Mouse (Mus musculus) lung, postnatal 4 days (tissue): ENCODE measurements around the gene Lrrc75b.

Source experiments
- DNase-seq, 2 experiments: peaks; one replicate each; pipeline ENCODE4 v3.0.0; 2021

The Lrrc75b gene

DNA sequence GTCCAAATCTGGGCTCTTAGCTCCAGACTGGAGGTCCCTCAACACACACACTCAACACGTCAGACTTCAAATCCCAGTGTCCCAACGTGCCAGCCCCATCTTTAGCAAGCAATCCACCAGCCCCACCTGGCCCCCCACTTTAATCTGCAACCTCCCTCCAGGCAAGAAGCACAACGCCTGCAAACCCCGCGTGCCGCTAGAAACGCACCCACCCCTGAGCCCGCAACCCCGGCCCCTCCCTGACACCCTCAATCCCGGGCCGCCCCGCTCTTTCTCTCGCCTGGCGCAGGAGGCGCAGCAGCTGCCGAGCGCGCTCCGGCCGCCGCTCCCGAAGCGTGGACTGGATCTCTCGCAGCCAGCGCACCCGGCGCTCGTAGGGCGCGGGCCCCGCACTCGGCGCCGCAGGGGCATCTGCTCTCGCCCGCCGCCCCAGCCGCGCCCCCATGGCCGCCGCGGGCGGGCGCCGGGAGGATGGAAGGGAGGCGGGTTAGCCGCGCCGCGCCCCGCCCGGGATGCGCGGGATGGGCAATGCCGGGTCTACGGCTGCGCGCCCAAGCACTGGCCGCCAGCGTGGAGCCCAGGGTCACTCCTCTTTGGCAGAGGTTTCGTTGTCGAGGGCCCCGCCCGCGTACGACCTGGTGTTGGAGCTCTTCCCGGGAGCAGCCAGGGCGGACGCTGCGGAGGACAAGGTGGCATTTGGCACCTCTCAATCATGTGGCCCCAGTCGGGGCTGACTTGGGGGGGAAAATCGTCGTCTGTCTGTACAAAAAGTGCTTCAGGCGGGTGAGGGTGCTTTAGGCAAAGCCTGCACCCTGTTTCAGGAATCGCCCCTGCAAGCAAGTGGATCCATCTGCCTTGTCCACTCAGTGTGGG, at the start of gene Lrrc75b:
Lrrc75b (minus strand) TSS at position 655 of the 873 bp plus-strand sequence.
- peak; percentile 49 to 65 for DNase-seq

DNA sequence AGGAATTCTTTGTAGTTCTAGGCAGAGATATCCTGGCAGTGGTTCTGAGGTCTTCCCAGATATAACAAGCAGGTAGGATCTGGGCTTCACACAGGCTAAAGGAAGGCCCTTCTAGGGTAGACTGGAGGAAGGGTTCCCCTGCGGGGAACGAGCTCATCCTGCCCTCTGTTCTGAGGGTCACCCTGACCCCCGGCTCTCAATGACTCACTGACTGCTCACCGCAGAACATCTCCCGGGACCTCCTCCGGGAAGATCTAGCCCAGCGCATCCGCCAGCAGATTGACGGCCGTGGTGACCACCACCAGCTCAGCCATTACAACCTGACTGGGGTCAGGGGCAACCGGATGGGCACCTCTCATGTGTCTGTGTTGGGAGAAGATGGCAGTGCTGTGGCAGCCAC, 48.8 kb upstream of the Lrrc75b start:
- no peak for DNase-seq

DNA sequence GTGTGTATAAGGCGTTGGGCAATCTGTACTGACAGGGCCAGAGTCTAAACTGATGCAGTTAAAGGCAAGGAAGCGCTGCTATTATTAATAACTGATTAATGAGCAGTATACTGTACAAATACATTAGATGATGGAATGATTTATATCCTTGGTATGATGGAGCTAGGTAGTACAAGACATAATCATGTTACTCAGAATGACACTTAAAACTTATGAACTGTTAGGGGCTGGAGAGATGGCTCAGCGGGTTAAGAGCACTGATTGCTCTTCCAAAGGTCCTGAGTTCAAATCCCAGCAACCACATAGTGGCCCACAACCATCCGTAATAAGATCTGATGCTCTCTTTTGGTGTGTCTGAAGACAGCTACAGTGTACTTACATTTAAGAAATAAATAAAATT, 47.1 kb upstream of the Lrrc75b start:
- no peak for DNase-seq

DNA sequence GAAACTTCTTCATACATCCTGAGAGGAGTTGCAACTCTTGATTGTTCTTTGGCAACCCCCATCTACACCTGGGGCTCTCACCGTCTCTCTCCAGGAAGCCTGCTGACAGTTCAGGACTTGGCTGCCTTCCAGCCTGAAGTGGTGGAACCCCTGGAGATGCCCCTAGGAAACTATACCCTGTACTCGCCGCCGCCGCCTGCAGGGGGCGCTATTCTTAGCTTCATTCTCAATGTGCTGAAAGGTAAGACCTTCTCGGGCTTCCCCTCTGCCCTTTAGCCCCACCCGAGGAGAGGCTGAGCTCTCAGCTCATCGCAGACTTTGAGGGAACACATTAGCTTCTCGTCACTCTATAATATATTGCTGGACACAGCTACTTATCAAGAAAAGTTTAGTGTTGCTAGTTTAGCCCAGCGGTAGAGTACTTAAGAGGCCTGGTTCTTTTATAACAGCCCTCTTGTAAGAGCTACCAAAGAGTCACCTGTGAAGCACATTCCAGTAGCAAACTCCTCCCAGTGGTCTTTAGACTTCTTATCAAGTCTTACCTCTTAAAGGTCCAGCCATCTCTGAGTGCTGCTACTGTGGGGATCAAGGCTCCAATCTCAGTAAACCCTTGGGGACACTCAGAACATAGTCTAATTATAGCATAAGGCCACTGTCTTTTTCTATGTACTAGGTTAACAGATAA, 45.2 kb upstream of the Lrrc75b start:
- DNase-seq, result peak; percentile 18 to 36

DNA sequence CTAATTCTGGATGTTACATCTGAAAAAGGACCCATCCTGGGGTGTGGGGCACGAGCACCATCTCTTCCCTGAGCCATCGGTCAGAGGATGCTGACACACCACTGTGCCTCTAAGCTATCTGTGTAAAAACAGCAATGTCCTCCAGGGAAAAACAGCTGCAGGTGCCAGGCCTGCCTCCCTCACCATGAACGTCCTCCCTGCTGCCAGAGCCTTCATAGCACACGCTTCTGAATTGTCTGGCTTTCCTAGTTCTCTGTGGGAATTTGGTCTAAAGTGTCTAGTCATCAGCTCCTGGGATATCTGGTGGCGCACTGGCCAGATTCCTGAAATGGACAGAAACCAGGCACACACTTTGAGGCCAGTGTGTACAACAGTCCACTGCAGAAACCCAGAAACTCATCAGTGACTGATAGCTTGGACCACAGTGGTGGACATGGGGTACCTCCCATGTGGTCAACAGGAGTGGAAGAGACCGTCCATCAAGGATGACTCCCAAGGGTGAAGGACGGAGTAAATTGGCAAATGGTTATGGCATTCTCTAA, 40.1 kb upstream of the Lrrc75b start:
- DNase-seq, result no peak

DNA sequence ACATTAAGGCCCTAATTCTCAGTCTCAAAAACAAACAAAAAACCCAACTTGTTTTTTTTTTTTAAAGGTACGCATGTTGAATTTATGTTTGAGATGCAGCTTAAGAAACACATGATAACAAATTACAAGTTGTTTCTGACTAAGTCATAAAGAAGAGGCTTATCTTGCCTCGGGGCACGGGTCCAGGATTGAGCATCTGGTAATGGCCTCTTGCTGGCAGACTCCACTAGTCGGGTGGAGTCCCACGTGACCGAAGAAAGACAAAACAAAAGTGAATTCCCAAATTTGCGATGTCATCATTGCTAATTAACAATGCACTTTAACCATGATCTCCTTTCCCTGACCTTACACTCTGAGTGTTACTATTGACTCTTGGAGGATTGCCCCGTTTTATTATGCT, 35.9 kb upstream of the Lrrc75b start:
- DNase-seq, result peak in 1 of 2 experiments; percentile 53

DNA sequence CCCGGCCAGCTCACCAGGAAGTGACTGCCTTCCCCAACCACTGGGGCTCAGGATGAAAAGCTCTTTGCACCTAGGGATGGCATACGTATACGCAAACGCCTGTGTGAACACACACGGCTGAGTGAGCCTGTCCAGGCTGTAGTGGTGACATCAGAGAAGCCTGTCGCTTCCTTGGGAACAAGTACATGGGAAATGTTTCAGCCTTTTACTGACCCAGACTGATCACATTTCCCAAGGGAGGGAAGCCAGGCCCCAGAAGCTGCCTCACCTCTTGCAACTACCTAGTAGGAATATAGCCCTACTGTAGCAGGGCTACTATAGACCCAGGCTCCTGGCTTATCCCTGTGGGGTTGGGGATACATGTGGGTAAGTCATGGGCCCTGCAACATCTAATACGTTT, 32.5 kb upstream of the Lrrc75b start:
- DNase-seq, result no peak

DNA sequence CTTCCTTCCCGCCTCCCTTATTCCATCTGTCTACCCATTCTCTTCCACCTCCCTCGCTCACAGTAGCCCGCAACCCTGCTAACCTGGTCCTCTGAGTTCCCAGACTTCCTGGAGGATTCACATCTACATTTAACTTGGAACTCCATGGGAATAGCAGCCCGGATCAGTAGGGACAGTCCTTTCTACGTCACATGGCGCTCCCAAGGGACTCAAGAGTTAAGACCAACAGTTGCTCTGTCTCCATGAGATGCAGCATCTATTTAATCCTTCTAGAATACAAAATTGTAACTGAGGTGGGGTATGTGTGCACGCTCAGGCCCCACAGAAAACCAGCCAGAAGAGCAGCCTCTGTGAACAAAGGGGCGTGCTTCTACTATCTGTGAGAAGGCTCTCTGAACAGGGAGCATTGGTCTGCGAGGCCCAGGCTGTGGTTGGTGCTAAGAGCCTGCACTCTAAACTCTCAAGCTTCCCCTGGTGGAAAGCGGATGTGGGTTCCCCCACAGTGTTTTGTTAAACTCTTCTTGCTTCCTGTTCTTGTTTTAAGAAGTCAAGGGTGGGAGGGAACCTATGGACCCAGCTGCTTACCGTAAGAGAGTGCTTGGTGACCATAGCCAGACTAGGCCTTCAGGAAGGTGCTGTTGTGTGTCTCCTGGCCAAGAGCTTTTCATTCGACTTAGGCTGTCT, 31.2 kb upstream of the Lrrc75b start:
- peak; percentile 81 to 84 for DNase-seq

DNA sequence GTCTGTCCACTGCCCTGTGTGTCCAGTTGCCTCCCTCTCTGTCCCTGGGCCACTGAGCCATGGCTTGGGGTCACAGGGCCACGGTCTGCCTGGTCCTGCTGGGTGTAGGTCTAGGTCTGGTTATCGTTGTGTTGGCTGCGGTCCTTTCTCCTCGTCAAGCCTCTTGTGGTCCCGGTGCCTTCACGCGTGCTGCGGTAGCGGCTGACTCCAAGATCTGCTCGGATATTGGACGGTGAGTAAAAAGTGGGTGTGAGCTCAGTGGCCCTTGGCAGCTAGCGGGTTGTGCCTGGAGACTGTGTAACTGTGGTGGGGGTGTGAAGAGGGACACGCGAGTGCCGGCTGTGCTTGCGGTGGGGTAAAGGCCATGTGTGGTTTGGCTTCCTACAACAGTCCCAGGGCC, 29.5 kb upstream of the Lrrc75b start:
- peak in 1 of 2 experiments; percentile 32 for DNase-seq

DNA sequence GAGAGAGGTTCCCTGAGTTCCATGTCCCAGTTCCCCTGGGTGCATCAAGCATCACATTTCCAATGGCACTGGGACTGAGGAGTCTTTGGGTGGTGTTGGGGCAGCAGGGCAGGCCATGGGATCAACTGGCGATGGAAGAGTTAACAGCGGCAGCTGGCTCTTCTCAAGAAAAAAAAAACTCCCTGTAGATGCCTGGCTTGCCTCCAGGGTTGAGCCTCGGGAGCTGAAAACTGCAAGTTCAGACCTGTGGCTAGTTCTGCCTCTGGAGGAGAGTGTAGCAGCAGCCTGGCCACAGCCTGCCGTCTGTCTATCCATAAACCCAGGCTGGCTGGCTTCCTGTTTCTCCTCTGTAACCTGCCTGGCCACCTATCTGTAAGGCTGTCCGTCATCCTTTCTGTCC, 29.0 kb upstream of the Lrrc75b start, which contains the start of gene Ggt5:
Ggt5 (plus strand) TSS at position 212 of the 400 bp plus-strand sequence.
- peak; percentile 62 to 74 for DNase-seq

DNA sequence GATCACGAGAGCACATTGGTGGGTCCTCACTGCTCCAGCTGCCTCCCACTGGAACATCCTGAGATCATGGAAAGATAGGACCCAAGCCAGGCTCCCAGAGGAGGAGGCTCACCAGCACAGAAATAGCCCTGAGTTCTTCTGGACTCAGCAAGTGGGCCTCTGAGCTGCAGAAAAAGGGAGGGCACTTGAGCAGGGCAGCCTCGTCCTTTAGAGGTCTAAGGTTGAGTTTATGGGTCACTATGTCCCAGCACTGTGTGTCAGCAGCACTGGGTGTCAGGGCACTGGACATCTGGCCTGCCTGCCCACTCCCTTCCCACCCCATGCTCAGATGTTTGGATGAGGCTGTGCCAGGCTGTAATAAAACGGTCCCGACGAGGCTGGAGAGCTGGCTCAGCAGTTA, 28.2 kb upstream of the Lrrc75b start:
- DNase-seq, result peak in 1 of 2 experiments; percentile 43

DNA sequence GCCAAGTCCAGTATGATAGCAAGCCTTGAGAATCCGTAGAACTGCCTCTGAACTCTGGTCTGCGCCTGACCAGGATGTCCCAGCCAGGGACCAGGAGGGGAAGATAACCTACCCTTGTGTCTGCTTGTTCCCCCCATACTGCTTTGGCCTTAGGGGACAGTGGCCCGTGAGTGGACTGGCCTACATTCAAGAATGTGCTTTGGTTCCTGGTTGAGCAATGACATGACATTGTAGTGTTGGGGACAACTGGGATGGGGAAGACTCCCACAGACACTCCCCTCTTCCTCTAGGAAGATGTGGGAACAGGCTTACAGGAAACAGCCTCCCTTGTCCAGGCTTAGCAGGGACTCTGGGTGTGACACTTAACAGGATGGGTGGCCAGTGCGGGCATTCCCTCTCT, 27.7 kb upstream of the Lrrc75b start:
- no peak for DNase-seq

DNA sequence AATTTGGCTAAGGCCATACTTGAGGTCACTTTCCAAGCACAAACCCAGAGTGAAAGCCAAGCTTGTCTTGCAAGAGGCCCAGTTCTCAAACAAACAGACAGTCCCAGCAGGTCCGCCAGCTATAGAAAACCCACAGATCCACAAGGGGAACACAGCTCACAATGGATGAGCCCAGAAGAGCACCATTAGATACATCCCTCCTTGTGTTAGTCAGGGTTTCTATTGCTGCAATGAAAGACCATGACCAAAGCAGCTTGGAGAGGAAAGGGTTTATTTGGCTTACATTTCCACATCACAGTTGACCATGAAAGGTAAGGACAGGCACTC, 26.4 kb upstream of the Lrrc75b start:
- no peak for DNase-seq

DNA sequence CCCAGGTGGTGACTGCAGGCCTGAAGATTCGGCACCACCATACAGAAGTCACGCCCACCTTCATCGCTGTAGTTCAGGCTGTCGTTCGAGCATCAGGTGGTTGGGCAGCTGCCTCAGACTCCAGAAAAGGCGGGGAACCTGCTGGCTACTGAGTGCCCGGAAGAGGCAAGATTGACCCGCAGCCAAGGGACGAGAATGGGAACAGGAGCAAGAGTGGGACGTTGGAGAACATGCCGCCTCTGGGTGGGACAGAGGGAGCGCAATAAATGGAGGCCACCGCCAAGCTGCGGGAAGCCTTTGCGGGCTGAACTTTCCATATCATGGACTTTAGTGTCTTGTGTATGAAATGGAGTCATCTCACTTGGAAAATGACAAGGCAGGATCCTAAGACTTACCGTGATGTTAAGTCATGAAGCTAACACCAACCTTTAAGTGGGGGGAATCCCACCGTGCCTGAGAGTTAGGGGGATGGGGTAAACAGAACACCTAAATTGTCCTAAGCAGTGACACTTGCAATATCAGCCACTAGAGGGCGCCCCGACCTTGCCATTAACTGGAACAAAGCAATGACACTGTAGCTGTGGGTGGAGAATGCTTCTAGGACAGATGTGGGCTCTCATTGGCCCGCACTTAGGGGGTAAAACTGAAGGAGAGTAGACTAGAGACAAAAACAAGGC, 25.9 kb upstream of the Lrrc75b start:
- peak; percentile 78 to 89 for DNase-seq

DNA sequence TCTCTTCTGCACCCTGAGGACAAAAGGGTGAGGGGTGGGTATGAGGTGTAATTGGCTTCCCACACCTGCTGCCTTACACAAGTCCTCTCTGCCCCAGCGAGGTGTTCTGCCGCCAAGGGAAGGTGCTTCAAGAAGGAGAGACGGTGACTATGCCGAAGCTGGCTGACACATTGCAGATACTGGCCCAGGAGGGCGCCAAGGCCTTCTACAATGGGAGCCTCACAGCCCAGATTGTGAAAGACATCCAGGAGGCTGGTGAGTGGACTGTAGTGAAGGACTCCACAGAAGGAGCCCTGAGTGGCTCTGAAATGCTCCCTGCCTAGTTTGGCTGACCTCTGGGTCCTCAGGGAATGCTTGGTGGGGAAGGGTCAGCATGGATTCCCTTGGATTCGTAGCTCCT, 19.0 kb upstream of the Lrrc75b start:
- no peak for DNase-seq

DNA sequence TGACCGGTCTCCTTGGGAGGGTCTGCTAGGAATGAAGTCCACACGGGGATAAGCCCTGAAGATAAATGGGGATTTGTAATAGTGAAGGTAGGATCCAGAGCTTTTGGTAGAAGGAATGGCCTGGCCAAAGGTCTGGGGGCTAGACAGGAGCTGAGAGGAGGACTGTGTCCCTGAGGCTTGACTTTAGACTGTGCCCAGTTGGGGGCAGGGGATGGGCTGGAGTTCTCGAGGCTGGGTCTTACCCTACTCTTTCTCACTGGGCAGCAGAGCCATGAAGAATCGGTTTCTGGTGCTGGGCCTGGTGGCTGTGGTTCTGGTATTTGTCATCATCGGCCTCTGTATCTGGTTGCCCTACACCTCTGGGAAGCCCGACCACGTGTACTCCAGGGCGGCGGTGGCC, 13.8 kb upstream of the Lrrc75b start:
- no peak for DNase-seq

DNA sequence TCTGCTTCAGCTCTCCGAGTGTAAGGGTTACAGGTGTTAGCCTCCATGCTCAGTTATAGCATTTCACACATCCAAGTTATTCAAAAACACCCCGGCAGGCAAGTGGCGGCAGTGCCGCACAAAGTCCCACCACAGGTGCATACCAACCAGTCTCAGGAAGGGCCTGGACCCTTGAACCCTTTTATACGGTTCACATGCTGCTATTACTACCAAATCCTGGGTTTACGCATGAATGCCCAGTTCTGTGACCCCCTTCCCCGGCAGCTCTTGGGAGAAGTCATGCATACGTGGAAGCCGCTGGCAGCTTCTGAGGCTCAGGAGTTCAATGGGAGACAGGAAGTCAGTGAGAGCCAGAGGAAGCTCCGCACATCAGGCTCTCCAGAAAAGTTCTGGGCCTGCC, 13.1 kb upstream of the Lrrc75b start:
- DNase-seq, result no peak

DNA sequence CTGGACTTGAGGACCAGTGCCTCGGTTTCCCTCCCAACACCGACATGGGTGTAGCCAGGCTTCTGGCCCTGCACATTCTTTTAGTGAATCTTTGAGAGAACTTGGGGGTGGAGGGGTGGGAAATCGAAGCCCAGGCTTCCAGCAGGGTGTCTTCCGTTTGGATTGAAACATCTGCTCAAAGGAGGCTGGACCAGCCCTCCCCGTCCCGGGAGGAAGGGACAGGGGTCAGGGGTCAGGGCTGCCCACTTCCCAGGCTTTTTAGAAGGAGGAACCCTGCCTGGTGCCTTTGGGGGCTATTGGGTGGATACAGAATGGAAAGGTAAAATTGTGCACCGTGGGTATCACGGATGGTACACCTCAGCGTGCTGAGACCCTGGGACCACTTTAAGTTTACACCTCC, 11.8 kb upstream of the Lrrc75b start:
- no peak for DNase-seq

DNA sequence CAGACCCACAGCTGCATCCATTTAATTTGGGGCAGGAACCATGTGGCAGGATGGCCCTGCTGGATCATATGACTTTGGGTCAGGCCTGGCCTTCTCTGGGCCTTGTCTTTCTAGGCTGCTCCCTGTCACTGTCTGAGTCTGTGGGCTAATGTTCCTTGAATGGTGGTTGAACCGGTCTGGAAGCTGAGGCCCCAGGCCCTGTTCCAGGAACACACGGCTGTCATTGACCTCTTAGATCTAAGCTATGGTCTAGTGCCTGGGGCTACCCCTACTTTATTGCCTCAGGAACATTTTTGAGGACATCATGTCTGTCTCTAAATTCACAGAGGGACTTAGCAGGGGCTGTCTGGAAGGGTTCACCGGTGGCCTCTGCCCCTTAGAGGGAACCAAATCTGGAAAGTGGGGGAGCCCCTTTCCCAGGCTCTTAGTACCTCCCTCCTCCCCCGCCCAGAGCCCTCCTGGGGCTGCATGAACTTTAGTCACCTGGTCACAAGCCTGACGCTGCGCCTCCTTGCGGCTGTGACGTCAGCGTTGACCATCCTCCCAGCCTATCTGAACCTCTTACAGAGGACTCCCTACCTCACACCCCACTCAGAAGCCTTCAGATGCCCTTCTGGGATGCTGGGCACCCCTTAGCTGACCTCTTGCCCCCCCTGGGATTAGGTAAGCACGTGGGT, 11.0 kb upstream of the Lrrc75b start:
- DNase-seq, result no peak

DNA sequence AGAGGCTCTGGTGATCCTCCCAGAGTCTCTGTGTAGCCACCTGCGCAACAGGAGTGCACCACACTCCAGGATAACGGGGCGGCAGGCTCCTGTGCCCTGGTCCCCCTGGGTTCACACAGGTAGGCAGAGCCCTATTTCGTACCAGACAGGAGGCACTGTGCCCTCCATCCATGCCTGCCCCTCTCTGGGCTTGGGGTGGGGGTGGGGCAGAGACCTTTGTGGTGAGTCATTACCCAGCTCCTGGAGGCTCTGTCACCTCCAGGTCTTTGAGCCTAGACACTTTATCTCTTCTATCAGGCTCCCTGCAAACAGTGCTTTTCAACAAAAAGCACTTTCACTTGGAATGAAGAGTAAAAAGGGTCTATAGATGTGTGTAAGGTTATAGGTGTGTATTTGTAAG, 8.7 kb upstream of the Lrrc75b start:
- no peak for DNase-seq

DNA sequence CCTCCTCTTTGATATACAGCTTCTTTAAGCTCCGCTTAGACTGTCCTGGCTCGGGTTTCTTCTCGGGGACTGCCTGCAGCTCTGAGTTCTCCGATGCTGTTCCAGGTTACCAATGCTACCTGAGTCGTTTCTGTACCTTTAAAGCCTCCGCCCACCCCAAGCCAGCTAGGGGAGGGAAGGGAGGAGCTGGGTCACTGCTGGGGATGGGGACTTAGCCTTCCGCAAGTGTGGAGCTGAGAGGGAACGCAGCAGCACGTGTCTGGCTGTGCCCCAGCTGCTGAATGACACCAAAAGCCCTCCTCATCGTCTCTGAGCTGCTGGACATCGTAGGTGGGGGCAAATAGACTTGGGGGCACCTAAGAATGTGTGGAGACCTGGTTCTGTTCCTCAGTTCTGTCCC, 8.3 kb upstream of the Lrrc75b start:
- DNase-seq, result no peak

DNA sequence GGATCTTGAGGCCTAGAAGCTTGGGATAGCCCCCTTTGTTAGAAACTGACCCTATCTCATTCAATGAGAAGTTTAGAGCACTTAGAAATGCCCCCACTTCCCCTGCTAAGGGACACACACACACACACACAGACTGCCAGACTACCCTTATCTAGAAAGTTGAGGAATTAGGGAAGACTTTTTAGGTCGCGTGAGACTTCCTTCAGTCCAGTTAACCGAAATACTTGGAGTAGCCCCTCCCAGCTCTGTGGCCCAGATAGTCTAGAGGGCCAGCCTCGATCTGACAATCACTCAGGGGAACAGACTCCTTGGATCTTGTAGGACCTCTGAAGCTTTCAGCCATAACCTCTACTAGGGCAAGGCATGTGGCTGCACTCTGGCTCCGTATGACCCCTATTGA, 7.9 kb upstream of the Lrrc75b start:
- DNase-seq, result no peak
